Mouse (Mus musculus) adrenal gland, adult 8-10 months (tissue): ENCODE results near the gene 4931406C07Rik. TPM values are rescaled to one million over a fixed set of nuclear protein-coding genes. Genes with fewer than 3 reads are reported as not detected.

Source experiments
- DNase-seq: peaks from one replicate; pipeline ENCODE4 v3.0.0; 2022
- total RNA-seq, 4 experiments: library from RNA; stranded (reverse); gene quantifications; 2 replicates each; pipeline ENCODE4 v1.2.4; 2022

4931406C07Rik gene
- total RNA-seq, 4 experiments from 2014 or later: 101 to 139 (median 122) TPM

DNA sequence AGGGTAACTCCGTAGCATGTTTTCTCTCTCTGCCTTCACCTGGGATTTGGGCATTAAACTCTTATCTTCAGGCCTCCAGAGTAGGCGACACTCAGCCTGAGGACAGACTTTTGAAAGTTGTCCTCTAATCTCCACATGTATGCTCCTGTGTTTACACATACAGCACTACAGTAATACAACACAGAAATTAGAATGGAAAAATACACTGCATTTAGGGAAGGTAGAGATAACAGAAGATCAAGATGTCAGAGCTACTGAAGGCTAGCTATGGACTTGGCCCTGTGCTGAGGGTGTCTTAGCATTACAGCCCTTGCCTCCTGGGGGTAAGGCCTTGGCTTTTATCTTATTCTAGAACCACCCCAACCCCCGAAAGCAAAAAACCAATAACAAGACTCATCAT is 17.8 kb downstream of the 4931406C07Rik start:
- no peak for DNase-seq

DNA sequence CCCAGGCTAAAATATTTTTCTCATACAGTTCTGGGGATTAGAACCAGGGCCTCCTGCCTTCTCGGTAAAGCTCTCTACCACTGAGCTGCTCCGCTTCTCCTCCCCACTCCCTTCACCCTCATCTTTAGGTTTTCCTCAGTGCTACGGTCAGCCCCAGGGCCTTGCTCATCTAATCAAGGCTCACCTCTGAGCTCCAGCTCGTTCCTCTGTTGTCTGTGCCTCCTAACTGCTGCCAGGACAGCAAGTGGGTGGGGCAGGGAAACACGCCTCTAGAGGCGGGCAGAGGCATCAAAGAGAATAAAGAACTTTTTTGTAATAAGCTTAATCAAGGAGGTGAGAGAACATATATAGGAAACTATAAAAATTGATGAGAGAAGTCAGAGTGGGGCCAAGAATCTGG is 18.4 kb downstream of the 4931406C07Rik start:
- DNase-seq: no peak

DNA sequence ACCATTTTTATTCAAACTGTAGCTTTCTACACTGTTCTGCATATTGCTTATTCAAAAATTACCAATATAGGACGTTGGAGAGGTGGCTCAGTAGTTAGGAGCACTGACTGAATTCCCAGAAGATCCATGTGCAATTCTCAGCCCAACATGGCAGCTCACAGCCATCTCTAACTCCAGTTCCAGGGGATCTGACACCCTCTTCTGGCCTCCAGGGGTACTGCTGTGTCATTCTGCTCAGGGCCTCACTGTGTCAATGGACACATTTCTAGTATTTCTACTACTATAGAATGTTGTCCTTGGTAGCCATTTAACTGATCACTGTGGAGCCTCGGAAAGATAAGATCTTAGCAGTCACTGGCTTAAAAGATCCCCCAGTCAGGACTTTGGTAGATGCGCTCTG is 20.8 kb downstream of the 4931406C07Rik start:
- DNase-seq: no peak

DNA sequence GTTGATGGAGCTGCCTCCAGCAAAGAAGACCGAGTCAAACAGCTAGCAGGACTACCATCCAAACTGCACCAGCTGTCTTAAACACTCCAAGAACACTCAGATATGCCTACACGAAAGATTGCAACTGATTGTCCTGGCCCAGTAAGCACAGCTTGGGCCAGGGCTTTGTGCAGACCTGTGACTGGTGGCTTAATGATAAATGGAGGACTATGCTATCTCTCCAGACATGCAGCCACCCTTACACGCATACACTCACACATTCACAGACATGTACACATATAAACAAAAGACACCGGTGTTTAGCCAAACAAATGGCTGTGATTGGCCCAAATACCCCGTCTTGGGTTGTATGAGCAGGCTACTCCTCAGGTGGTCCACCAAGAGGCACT is 25.8 kb downstream of the 4931406C07Rik start:
- DNase-seq: no peak

DNA sequence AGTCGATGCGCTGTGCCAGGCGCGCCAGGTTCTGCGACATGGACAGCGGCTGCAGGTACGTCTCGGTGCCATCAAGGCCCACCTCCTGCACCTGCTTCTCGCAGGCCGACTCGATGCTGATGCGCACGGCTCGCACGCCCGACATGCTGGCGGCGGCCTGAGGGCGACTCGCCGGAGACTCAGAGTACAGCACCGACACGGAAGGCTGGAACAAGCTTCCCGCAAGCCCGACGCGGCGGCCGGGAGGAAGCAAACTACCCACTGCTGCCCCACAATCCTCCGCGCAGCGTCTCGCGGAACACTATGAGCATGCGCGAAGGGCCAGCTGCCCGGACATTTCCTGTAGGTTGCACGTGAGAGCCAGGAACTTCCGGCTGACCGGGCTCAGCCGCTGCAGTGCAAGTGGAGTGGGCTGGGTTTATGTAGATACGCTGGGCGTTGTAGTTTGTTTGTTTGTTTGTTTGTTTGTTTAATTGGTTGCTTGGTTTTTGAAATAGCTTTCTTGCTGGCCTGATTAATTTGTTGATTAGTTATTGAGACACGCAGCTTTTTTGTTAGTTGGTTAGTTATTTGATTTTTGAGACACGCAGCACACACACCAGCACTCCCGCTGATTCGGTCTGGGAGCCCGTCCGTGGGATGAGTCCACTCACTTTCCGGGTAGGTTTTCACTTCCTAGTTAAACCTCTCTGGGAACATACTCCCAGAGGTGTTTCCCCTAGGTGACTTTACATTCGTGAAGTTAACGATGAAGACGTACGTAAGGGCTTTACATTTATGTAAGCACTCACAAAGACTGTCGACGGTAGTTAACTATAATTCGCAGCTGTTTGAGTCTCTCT is 26.4 kb downstream of the 4931406C07Rik start, which contains the start of gene Med17:
Gene Med17 (minus strand): TSS at position 283 of the 842 bp plus-strand sequence.
- peak; percentile 92 for DNase-seq

DNA sequence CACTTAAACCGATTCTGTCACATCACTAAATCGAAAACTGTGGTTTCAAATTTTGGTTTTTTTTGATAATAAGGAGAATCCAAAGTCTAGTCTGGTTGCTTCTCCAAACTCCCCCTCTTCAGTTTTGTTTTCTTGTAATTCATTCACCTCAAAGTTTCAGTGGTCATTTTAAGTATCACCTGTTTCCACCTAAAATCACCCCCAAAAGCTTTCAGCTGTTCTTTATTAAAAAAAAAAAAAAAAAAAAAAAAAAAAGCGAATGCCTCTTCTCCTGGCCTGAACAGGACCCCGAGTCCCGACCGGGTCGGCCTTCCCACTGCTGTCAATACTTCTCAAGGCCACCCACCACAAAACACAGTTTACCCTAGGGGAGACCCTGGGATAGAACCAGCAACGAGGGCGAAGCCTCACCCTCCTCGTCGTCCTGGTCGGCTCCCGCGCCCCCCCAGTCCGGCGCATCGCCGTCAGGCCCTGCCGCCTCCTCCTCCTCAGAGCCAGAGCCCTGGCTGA is 27.1 kb downstream of the 4931406C07Rik start:
- DNase-seq: no peak

DNA sequence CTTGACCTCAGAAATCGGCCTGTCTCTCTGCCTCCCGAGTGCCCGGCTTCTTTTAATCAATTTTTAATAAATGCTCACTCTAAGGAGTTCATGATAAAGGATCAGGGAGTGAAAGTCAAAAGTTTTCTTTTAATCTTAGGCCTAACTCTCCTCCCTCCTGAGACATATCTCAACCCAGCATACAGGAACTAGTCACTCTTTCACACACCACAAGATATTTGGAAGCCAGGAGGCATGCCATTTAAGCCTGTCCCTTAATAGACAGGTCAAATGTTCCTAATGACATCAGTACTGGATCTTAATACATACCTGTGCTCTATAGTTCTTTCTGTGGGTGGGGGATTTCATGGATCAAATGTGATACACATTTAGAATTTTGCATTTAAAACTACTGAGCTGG is 27.9 kb downstream of the 4931406C07Rik start:
- no peak for DNase-seq

DNA sequence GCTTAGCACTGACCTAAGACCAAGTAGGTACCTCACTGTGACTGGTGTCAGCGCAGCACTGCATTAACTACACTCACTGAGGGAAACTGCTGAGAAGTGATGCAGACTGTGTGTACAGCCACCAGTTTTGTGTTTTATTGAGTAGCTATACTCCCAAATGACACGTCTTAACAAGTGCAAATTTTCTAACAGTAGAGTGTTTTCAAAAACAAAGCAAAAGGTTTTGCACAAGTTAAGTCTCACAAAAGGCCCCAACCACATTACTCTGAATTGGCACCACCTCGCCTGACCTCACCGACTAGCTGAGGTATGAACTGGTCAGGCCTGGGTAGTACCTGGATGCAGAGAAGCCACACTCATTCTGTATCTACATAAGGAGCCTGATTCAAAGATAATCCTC is 29.4 kb downstream of the 4931406C07Rik start:
- no peak for DNase-seq

DNA sequence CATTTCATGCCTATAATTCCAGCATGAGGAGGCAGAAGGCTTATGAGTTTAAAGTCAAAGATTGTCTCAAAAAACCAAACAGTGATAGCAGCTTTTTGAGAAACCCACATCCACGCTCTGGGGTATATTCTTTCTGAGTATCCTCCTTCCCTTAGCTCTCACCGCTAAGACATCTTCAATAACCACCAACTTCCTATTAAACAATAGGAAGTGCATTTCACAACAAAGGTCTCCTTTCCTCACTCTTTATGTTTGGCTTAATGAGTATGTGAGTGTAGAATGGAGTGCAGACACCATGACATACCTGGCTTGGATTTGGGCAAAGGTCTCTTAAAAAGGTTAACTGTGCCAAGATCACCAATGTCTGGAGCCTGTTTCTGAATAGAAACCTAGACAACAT is 32.3 kb downstream of the 4931406C07Rik start:
- DNase-seq: no peak

DNA sequence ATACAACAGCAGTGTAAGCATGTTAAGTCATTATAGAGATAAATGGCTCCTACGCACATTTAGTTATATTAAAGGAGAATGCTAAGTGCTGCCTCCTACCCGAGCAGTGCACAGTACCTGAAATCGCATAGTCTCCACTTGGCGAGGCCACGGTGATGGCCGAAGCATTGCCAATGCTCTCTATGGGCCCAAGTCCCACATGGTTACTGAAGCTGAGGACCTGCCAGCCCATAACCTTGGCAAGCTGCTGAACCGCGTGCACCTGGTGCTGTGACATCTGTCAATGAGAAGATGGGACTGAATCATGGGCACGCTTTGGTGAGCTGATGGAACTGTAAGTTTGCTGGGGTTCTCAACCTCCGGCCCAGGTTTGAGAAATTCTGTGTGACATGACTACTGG is 42.8 kb downstream of the 4931406C07Rik start:
- DNase-seq: no peak

DNA sequence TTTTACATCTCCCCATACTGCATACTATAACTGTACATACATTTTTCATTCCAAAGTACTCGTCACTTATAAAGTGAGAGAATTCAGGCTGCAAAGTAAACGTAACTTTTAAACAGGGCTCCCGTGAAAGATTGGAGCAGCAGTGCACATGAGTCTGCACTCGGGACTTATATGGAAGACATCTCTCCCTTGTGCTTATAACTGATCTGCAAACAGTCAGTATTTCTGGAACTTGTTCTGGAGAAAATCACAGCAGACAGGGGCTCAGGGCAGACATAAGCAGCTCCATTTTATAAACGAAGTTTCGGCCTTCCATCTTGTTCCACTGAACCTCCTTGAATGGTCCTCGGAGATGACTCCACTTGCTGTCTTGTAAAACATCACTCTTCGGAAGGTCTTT is 44.3 kb downstream of the 4931406C07Rik start:
- DNase-seq: no peak

DNA sequence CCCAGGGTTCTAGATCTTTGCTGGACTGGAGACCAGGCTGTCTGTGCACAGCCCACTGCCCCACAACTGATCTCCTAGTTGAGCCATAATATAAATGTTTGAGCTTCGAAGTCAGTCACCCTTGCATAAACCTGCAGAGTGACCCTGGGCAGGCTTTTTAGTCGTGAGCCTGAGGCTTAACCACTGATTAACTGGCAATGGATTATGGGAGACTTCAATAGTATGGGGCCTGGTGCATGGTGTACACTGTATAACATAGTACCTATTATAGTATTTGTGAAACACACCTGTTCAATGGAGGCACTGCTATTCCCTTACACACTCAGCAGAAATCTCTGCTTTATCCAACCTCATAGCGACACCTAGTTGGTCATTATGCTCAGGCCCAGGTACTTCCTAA is 50.0 kb downstream of the 4931406C07Rik start:
- no peak for DNase-seq

DNA sequence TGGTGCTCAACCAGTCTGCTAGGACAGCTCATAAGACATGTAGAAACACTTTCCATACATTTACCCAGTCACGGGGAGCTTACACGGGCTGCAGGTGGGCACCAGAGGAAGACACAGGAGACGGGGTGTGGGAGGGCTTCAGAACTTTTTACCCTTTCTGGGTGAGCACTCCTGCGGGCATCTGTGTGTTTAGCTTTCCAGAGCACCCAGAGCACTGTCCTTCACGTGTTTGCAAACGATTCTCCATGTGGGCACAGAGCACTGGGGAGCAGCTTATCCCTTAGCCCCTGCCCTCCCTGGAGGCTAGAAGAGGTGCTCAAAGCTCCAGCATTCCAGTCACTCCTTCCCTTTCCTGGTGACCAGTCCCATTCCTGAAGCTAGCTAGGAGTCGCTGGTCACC is 51.7 kb downstream of the 4931406C07Rik start:
- DNase-seq: no peak

DNA sequence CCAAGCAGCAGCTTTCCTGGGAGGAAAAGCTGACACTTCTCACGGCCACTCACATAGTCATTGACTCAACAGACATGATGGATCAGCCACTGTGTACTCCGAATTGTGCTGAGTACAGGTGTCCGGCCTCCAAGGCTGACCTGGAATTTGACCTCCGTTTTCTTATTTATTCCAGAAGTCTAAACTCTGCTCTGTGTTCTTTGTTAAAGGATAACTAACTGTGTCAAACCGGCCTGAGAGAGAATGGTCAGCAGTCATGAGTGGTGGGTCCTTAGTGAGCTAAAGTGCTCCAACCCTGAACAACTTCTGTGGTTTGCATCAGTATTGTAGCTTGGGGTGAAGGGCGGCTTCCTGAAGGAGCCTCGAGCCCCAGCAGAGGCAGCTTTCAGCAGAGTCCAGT is 54.1 kb downstream of the 4931406C07Rik start:
- DNase-seq: no peak

DNA sequence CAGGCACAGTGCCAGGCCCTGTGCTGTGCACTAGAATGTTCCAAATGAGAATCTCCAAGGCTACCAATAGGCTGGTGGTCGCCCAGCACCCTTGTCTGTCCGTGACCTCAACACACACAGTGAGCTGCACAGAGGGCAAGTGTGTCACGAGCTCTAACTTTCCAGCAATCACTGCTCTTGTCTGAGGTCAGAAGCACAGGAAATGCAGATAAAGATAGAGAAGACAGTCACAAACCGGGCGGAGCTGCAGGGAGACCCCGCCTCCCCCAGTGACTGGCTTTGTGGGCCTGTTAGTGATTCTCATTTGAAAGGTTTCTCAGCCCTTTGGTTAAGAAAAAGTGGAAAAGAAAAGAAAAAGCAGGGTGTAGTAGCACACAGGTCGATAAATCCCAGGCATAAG is 55.9 kb downstream of the 4931406C07Rik start:
- DNase-seq: no peak

DNA sequence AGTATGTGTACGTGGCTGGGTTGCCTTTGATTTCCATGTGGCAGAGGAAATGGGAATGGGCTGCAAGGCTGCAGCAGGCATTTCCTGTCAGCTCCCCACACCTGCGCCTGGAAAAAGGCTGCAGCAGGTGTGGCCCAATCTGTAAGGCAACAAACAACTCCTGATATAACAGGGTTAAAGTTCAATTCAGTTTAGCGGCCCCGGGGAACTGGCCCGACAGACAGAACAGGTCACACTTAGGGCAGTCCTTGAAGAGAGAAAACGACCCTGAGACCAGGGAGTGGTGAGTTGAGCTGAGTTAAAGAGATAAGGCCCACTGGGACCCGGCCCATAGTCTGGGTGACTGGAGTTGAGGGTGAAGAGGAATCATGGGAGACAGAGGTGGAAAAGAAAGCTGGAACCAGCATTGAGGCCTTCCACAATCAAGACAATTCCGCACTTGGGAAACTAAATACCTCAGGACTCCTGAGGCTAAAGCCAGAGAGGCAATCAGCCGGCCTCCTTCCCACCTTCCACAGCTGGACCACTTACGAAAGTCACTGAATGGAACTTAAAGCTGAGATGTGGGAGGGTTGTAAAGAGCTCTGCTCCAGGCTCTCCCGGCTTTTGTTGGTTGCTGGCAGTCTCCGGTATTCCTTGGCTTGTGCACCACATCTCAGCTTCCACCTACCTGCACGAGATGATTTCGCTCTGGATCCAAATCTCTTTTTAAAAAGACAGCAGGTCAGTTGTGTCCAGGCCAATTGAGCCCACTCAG is 60.8 kb downstream of the 4931406C07Rik start:
- DNase-seq: no peak

DNA sequence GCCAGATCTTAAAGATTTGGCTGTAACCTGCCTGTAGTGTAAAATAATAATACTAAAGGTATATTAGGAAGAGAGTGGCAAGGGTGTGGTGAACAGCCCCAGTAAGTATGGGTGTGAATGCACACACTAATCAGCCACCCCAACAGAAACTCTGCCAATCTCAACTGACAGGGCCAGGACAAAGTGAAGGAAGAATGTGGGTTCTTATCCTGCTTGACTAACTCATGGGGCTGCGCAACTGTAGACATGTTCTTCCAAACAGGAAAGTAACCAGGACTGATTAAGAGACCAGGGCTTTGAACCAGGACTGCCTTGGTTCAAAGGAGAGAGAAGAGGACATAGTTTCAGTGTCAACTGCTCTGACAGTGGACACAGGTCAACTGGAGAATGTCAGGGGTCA is 64.1 kb downstream of the 4931406C07Rik start:
- no peak for DNase-seq

DNA sequence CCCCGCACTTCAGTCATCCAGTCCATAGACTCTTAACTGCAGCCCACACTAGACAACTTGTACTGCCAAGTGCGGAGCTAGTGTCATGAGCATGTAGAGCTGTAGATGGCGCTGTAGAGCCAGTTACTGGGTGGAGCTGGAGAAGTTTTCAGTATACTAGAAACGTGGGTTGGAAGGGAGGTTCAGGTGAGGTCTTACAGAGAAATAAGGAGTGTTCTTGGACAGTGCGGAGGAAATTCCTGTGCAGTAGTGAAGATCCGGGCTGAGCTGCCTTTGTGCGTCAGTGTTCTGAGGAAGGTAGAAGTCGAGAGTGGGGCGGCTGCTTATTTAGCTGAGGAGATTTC is 64.7 kb downstream of the 4931406C07Rik start:
- DNase-seq: peak; percentile 30

DNA sequence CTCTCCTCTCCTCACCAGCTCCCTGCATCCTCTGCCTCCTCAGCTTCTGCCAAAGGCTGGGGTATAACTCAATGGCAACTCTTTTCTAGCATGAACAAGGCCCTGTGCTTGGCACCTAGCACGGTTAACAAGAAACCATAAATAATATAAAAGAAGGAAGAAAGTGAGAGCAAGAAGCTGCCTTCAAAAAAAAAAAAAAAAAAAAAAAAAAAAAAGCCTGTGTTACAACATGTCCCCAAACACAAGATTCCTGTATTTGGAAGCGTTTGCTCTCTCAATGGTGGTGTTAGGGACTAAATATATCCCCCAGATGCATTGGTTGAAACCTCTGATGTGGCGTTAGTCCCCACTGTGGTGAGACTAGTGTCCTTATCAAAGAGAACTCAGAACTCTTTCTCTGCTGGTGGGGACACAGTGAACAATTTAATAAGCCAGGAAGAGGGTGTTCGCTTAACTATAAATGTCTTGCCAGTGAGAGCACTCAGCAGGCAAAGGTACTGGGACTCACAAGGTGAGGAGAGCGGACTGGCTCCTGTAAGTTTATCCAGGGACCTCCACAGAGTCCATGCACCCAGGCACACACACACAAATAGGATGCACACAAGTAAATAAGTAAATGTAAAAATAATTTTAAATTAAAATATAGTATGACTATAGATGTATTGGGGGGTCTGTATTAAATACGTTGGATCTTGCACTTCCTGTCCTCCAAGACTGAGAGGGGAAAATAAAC is 65.2 kb downstream of the 4931406C07Rik start:
- no peak for DNase-seq

DNA sequence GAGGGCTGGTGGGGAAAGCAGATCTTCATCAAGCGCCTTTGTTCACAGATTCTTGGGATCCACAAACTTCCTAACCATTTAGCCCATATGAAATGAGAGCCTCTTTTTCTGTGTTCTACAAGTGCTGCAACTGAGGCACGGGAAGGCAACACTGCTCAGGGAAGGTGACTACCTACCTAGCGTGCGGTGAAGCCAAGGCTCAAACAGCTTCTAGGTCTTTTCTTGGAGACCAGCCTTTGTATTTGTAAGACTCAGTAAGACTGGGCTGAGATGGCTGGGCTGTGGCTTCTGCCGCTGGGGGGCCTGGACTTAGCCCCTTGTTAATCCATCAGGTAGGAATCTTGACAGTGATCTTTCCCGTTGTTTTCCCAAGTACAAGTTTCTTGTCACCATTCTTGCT is 66.2 kb downstream of the 4931406C07Rik start:
- DNase-seq: no peak

DNA sequence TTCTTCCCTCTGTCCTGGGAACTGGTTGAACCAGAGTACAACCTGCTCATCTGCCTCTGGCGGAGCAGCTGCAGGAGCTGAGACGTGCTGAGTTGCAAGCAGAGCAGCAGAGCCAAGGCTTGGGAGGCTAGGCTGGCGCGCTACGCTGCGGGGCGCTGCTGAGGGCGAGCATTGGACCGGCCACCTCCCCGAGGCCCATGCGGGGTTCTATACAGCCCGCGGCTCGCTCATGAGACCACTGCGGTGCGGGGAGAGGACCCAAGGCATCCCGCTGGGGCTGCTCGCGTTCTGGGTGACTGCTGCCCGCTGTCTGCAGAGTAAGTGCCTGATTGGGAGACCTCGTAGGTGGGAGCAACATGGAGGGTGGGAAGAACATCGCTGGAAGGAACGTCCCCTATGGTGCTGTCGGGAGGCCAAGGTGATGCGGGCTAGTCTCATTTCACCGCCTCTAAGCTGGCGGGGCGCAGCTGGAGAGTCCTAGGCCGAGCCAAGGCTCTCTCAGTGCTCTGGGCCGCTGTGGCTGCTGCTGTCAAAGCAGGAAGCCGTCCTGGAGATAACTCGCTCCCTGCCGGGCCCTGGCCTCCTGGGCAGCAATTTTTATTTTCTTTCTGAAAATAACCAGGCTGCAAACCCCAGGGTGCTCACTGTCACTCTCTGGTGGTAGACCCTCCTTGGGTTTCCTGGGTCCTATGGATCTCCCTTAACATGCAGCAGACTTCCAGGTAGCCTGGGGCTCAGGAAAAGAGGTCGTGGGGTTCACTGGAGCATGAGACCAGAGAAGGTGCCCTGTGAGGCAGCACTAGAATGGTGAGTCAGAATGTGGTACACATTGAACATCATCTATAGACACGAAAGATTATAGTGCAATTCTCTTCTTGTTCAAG is 67.0 kb downstream of the 4931406C07Rik start, which contains the start of gene Vstm5:
Gene Vstm5 (plus strand): TSS at position 4 of the 884 bp plus-strand sequence.
- DNase-seq: no peak
